Mouse (Mus musculus) gonadal fat pad, adult 2 months (tissue): ENCODE measurements around the gene Mdm2. TPM values are rescaled to one million over a fixed set of nuclear protein-coding genes. Genes with fewer than 3 reads are reported as not detected.

Experiments
- DNase-seq: peaks from one replicate; pipeline ENCODE4 v3.0.0-alpha.2; 2012; ENCODE audit warnings: low read depth
- polyA plus RNA-seq: library from polyadenylated mRNA; depleted of rRNA; stranded (reverse); fragments of >200 nt; gene quantifications from 2 replicates; pipeline ENCODE4 v1.2.3, GENCODE M21; 2012

Gene Mdm2
- polyA plus RNA-seq, 1 experiment: 23.3 TPM

DNA sequence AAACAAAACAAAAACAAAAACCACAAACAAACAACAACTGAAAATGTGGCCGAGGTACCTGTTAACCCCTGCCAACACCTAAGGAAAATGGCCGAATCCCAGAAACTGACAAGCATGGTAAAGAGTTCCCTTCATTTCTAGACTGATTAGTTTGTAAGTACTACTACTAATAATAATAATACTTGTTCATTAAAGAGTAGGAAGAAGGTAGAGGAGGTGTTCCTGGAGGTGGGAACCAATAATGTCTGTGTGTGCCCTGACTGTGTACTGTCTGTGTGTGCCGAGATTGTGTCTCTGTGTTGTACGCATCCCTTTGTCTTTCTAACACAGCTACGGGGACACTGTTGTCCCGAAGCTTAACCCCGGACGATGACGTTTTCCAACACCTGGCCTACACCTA lies 39.3 kb downstream of the Mdm2 start:
- DNase-seq: no peak

DNA sequence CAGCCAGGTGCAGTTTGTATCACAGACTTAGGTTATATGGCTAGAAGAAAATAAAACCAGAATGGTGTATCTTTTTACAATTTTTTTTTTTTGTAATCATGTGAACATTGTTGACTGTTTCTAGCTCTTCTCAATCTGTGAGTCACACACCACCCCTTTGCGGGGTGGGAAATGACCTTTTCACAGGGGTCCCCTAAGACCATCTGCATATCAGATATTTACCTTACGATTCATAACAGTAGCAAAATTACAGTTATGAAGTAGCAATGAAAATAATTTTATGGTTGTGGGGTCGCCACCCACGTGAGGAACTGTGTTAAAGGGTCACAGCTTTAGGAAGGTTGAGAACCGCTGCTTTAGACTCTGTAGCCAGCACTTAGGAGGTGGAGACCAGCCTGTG lies 39.8 kb downstream of the Mdm2 start:
- DNase-seq: no peak

- no peak for DNase-seq
Observed at GRCm38 (mm10) chr10:117670092-117670491, 40.5 kb downstream of the Mdm2 start.

DNA sequence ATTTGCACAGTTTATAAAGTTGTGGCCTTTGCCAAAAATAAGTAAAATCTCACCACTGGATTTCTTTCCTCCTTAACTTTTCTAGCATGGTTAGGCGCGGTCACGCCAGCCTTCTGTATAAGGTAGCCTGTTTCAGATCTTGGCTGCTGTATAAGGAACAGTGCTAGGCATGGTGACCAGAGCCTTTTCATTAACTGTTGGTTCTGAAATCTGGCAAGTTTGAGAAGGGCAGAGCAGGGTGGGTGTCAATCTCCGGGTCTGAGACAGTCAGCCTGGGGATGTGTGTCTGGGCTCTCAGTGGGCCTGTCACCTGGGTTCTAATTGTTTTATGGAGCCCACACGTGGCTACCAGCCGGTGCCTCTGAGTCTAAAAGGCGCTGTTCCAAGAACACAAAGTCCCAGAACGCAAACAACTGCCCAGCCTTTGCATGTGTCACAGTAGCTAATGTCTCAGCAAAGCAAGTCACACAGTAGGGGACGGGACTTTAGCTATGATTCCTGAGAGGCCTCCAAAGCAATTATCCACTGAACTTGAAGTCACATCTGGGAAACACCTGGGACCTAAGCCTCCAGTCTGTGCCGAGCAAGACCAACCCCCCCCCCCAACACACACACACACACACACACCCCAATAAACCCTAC lies 41.0 kb downstream of the Mdm2 start:
- DNase-seq: no peak

GRCm38 (mm10) chr10:117668546-117669300 lies 41.8 kb downstream of the Mdm2 start:
- no peak for DNase-seq

- DNase-seq: no peak
Observed at GRCm38 (mm10) chr10:117667663-117668507, 42.7 kb downstream of the Mdm2 start.

- DNase-seq: no peak
Observed at GRCm38 (mm10) chr10:117666947-117667630, 43.5 kb downstream of the Mdm2 start.

GRCm38 (mm10) chr10:117666361-117666760 lies 44.2 kb downstream of the Mdm2 start:
- DNase-seq: no peak

DNA sequence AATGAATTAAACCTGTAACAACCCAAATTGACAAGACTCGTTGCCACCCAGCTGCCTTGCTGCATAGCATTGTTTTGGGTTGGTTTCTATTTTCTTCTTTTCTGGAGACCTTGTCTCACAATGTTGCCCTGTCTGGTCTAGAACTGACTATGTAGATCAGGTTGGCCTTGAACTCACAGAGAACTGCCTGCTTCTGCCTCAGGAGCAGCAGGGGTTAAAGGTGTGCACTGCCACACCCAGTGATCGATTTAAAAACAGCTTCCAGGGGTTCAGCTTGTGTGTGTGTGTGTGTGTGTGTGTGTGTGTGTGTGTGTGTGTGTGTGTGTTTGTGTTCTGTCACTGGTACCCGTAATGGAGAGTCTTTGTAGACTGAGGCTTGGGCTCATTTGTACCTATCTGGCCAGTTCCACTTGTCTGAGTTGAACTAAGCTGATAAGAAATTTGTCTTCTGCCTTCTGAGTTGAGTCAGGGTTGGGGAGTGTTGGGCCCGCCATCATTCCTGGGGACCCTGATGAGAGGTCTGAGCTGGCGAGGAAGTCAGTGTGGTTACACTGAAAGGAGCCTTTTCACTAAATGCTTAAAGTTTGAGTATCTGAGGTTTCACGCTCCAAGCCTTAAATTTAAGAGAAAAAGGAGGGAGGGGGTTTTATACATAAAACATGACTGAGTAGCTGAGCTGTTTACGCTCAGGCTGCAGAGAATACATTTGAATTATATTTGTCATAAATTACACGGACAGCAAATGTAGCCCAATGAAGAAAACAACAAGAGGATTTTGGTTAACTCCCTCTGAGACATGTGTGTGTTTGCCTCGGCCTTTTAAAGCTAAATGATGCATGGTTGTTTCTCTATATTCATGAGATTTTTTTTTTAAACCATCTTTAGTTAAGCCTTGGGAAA lies 44.9 kb downstream of the Mdm2 start:
- no peak for DNase-seq

GRCm38 (mm10) chr10:117664926-117665209 lies 45.7 kb downstream of the Mdm2 start:
- no peak for DNase-seq

DNA sequence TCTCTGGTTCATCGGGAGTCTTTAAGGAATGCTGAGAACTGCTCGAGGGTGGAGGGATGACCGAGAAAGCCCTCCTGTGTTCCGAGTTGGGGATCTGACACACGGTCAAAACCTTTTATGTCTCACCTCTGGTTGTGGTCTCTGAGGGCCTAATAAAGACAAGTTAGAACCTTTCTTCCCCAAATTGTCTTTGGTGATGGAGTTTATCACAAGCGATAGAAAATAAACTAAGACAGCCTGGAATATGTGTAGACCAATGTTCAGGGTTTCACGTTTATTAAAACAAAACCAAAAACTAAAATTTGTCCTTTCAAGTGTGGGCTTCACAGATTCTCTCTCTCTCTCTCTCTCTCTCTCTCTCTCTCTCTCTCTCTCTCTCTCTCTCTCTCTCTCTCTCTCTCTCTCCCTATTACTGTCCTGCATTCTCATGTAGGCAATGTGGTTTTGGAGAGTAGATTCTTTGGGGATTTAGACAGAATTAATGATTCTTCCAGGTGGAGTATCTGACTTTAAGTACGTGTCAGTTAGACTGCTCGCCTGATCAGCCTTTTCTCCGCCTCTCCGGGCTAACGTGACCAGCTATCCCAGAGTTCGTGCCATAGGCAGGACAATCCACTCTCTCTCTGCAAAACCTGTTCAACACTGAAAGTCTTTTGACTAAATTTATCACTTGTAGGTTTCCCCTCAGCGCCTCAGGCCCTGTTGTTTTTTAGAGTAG lies 46.2 kb downstream of the Mdm2 start:
- DNase-seq: no peak

- DNase-seq: no peak
Observed at GRCm38 (mm10) chr10:117663865-117664200, 46.7 kb downstream of the Mdm2 start.

DNA sequence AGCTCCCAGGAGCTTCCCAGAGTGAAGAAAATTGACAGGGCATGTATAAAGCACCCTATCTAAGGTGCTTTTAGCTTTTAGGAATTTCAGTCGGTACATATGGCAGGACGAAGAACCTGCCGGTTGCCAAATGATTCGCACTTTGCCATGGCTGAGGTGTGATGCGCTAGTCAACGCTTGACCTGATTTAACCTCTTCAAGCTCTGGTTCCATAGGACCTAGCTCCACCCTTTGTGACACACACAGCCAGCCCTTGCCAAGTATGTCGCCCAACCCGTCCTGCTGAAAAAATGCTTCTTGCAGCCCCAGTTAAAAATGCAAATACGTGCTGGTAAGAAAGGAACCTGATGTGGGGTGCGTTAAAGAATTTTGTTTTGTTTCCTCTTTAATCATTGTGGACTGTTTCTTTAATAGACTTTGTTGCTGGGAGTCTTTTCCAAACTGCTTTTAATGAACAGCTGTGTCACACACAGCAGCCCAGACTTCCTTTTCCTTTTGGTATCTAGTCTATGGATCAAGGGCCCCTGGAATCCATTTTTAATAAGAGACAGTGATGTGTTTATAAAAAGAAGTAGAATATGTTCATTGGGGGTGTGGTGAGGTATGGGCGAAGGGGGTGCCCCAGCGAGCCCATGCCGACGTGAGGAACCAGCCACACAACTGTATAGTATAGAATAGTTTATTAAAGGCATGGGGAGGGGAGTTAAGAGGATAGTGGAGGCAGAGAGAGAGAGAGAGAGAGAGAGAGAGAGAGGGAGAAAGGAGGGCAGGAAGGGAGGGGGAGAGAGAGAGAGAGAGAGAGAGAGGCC lies 47.3 kb downstream of the Mdm2 start:
- DNase-seq: no peak

DNA sequence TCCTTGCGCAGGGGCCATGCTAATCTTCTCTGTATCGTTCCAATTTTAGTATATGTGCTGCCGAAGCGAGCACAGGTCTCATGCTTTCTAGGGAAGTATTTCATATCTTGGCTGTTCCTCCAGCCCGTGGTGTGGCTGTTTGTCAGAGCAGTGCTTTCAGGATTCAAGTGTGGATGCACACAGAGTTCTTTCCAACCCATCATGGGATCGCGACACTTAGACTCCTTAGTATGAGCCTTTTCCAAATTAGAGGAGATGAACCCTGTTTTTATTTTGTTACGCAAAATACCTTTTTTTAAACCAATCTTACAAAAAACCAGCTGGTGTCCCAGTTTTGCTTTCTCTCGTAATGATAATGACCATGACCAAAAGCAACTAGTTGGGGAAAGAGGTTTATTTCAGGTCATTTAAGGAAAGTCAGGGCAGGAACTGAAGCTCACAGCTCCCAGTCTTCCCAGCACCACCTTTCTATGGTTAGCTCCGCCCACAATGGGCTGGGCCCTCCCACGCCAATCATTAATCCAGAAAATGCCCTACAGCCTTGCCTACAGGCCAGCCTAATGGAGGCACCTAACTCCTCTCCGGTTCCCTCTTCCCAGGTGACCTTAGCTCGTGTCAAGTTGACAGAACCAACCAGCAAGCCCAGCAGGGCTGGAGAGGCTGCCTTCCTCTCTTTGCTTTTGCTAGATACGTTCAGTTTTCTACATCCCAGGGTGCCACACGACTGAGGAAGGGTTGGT lies 48.1 kb downstream of the Mdm2 start:
- DNase-seq: no peak

GRCm38 (mm10) chr10:117659819-117660218 lies 50.7 kb downstream of the Mdm2 start:
- DNase-seq: no peak

DNA sequence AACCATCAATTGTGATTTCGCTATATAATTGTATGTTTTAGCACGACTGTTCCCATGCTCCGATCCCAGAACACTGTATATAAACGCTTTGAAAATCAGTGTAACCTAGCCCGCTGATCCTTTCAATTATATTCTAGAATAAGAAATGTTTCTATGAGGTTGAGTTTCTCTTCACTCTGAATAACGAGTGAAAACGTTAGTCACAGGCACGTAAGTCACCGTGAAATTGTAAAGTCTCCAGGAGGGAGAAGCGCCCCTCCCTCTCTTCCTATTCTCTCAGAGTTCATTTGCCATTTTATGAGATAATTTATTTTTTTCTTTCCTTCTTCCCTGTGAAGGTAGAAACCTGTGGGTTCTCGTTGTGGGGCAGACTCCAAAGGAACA lies 51.1 kb downstream of the Mdm2 start:
- DNase-seq: no peak

- peak; percentile 64 for DNase-seq
Observed at GRCm38 (mm10) chr10:117658522-117659429, 51.8 kb downstream of the Mdm2 start.
